Mouse (Mus musculus) megakaryocyte, embryonic 14.5 days (primary cell): ENCODE results near the gene Strada.

Experiments
- FLI1 ChIP-seq: IDR thresholded peaks from 2 replicates; pipeline ENCODE4 v1.6.1; 2012; ENCODE audit warnings: low read length, inconsistent platforms, mixed read lengths
- GATA1 ChIP-seq: IDR thresholded peaks from 3 replicates; pipeline ENCODE4 v1.6.1; 2012; ENCODE audit warnings: mixed read lengths, low read length, inconsistent platforms, borderline replicate concordance

DNA sequence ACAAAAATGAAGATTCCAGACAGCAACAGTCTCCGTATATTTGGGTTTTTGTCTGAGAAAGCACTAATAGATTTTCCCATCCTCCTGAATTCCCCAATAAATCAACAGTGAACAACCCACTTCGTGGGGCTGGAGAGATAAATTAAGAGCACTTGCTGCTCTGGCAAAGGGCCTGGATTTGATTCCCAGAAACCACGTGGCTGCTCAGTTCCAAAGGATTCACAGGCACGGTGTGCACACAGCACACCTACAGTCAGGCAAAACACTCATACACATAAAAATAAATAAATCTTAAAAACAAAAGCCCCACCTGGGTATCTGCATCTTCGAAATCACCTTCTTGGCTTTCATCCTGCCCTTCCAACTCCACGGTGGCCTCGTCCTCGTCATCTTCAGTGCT, 10.8 kb upstream of the Strada start:
- TF ChIP-seq FLI1 (no peak), GATA1 (no peak)
